Mouse (Mus musculus) left cerebral cortex, adult 2 months (tissue): Measurements from ENCODE around the gene Cfap65. TPM values are rescaled to one million over a fixed set of nuclear protein-coding genes. Genes with fewer than 3 reads are reported as not detected.
A peak's percentile ranks its signal among the peaks of the same experiment; 100 is the strongest.

Experiments used
- DNase-seq, 2 experiments: peaks; one replicate each; pipeline ENCODE4 v3.0.0; 2021 to 2022; ENCODE audit warnings: low spot score in 2 of 2, mixed read lengths in 1 of 2; ENCODE audit errors: extremely low spot score in 1 of 2
- H3K27ac ChIP-seq: fragments of 200-600 bp; 2 replicates; pipeline ENCODE4 v1.8.1; 2022
- H3K4me3 ChIP-seq: fragments of 200-600 bp; 2 replicates; pipeline ENCODE4 v1.8.1; 2022
- CTCF ChIP-seq: fragments of 200-600 bp; IDR thresholded peaks from 2 replicates; pipeline ENCODE4 v1.8.1; 2022; ENCODE audit warnings: antibody characterized with exemption, mild to moderate bottlenecking, moderate library complexity
- intact Hi-C: fragments of 180-260 bp; cut with DNase I; formaldehyde crosslinking; loops from one replicate; pipeline ENCODE4 v1.15.1; 2025
- total RNA-seq, 2 experiments: library from RNA; stranded (reverse); gene quantifications; 2 replicates each; pipeline ENCODE4 v1.2.3; 2021

Gene Cfap65
- total RNA-seq, 2 experiments from 2014 or later = 3.0 to 3.5 TPM

DNA sequence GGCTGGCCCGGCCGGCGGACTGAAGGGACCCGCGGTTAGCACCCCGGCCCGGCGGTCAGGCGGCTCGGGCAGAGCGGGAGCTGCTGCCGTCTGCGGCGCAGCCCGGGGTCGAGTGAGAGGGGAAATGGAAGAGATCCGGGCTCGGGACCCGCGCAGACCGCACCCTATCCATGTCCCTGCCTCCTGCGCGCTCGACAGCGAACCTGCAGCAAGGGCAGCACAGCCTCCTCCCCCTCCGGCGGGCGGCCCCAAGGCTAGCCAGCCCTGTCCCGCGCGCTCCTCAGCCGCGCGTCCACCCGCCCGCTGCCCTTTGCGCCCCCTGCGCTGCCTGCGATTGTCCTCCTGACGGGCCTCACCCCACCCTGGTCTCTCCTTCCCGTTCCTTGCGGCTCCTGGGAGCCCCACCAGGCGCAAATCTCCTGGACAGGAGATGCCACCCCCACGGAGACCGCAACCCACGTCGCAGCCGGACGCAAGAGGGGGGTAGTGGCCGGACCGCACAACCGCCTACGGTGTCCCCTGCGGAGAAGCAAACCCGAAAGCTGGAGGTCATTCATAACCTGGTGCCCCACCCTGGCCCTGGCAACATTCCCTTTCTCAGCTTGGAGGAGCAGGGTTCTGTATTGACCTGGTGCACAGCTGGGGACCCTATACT lies 16.3 kb upstream of the Cfap65 start, which contains the start of gene Ihh:
TSS of gene Ihh (minus strand) at position 117 of the 655 bp plus-strand sequence.
- TF ChIP-seq CTCF = no peak
- H3K27ac ChIP-seq = no peak within 1 kb of the TSS

DNA sequence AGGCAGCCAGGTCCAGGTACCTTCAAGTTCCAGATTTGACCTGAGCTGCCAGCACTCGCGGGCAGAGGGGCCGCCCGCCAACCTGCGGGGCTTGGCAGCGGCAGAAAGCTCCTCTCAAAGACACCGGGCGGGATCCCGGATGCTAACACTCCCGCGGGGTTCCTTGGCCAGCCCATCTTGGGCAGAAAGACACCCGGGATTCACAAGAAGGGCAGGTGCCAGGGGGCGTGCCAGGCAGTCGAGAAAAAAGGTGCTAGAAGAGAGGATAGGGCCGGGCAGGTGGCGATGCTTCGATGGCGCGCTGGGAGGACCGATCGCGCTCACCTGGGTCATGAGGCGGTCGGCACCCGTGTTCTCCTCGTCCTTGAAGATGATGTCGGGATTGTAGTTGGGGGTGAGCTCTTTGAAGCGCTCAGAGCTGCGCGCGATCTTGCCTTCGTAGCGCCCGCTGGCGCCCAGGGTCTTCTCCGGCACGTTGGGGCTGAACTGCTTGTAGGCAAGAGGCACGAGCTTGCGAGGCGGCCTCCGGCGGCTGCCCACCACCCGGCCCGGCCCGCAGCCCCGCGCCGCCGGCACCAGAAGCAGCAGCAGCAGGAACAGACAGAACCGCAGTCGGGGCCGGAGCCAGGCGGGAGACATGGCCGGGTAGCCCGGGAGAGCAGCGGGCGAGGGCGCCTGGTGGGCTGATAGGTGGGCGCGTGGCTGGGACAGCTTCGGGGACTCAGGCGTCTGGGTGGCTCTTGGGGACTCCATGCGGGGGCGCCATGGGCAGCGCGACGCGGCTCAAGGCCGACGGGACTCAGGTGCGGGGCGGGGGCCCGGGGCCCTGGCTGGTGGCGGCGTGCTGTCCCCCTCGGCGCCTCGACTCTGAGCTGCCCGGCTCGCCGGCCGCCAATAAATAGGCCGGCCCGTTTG lies 15.4 kb upstream of the Cfap65 start:
- peak overlapping the region; percentile 4 for H3K4me3 ChIP-seq
- no peak overlapping the region for H3K27ac ChIP-seq
- DNase-seq = no peak
- TF ChIP-seq CTCF = no peak
- intact Hi-C loops = no loop called here

More for the DNA sequence above, 16.3 kb upstream of the Cfap65 start, which contains the start of gene Ihh:
- H3K4me3 ChIP-seq = peak within 1 kb of the TSS; percentile 4
- DNase-seq = no peak
- intact Hi-C loops = no loop called here

DNA sequence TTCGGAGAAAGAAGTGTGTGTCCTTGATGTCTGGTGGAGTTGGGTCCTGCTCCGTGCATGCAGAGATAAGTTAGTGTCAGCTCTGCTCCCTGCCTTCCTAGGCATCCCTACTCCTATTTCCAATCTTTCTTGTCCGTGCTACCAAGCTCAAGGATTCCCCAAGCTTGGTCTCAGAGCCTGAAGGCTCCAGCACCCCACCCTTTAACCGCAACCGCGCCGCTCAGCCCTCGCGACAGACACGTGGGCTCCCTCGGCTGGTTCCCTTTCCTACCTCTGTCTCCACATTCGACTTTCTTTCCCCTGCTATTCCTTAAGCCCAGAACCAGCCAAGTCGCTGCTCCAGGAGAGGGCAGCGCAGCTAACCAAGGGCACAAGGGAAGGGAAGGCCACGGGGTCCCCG lies 14.7 kb upstream of the Cfap65 start:
- Histone ChIP-seq H3K27ac (no peak overlapping the region), H3K4me3 (peak overlapping the region; percentile 4; the same call in 1 of the 2 replicates)
- intact Hi-C loops = no loop called here
- no peak for DNase-seq
- no peak for TF ChIP-seq CTCF

DNA sequence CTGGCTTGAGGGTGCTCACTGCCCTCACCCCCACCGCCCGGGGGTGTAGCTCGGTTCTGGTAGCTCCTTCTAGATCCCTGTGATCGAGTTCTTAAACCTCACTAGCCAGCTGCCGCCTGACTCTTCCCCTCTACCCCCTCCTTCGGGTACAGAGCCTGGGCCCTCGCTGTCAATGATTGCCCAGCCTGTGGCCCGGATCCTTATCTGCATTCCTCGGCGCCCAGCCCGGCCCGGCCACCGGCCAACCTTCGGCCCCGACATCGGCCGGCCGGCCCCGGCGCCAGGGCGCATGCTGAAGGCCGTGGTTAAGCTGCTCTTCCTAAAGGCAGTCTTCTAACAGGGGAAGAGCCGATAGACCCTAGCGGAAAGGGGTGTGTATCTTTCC lies 14.3 kb upstream of the Cfap65 start:
- no peak for DNase-seq
- Histone ChIP-seq H3K27ac (no peak overlapping the region), H3K4me3 (no peak overlapping the region)
- no peak for TF ChIP-seq CTCF
- intact Hi-C loops = loop anchor here (1.0 kb wide), 1 partner anchor 68 kb away; no protein-coding TSS in a partner anchor

DNA sequence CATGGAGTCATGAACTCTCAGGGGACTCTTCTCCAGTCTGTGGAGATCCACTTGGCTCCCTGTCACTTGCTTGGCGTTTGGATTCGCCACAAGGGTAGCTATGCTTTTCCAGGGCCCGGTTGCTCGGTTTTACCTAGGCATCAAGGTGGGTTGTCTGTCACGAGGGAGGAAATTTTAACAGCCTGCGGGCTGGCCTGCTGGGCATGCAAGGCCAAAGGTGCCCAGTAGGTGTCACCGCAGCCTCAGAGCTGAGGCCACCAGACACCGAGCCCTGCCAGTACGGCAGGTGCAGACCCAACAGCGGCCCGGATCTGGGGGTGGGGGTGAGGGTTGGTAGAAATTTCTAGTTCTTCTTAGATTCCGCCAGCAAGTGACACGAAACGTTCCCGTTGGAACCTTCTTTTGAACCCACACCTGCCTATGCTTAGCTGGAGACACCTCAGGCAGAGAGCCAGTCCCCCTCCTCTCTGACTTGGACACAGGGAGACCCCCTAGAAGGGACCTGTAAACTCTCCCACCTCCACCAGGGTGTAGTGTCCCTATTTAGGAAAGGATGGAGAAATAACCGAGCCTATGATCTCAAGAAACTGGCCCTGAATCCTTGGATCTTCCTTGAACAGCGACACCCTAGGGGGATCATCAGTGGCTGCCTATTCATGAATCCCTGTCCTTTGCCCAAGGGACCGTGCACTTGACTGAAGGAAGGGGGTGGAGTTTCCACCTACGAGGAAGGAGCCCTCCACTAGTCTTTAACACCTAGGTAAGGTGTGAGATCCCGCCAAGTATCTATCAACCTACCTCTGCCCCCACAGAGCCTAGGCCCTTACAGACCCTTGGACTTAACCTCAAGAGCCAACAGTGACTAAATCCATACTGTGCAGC lies 13.6 kb upstream of the Cfap65 start:
- no peak overlapping the region for H3K27ac ChIP-seq
- H3K4me3 ChIP-seq = no peak overlapping the region
- intact Hi-C loops = loop anchor here (1.0 kb wide), 1 partner anchor 68 kb away; no protein-coding TSS in a partner anchor
- peak; percentile 45 to 64 for DNase-seq
- peak; percentile 83 for TF ChIP-seq CTCF

DNA sequence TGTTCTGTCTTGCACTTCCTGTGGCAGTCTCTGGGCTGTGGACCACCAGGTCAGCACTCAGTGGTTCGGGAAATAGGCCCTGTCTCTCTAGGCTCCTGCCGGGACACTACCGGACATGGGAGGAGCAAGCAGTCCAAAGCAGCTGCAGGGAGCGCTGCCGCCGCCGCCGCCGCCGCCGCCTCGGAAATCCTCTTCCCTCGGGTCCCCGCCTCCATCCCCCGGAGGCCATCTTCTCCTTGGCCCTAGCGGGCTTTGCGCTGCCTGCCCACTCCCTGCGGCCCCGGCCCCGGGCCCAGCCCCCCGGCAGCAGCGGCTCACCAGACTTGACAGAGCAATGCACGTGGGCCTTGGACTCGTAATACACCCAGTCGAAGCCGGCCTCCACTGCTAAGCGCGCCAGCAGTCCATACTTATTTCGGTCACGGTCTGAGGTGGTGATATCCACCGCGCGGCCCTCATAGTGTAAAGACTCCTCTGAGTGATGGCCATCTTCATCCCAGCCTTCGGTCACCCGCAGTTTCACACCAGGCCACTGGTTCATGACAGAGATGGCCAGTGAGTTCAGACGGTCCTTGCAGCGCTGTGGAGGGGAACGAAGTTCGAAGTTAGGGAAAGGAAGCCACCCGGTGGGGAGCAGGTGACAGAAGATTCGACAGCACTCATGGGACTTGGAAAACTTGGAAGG lies 12.7 kb upstream of the Cfap65 start:
- DNase-seq = no peak
- TF ChIP-seq CTCF = no peak
- Histone ChIP-seq H3K27ac (no peak overlapping the region), H3K4me3 (peak overlapping the region; percentile 37)
- intact Hi-C loops = no loop called here

DNA sequence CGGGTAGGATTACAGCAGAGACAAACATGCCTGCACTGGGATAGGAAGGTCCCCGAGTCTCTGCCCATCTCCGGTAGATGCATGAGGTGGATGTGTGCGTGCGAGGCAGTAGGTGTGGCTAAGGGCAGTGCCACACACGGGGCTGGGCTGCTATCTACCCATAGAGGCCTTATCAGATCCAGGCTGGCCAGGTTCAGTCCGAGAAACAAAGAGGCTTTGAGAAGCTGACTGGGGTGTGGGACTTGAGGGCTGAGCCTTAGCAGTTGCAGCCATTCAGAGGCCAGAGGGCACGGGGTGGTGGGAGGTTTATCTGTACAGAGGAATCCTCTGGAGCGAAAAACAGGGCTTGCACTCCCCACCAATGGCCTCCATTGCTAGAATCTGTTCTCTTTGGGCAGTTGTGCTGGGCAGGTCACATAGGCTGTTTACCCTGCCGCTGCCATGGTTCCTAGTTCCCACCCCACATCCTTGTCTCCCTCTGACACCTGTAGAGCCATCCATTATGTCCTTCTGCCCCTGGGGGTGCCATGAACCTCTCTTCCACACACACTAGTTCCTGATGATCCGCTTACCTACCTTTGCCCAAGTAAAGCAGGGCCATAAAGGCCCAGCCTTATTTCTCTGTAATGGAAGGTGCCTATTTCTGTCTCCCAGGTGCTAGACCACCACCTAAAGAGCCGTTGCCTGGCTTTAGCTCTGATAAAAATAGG lies 6.4 kb upstream of the Cfap65 start:
- DNase-seq = no peak
- TF ChIP-seq CTCF = no peak
- Histone ChIP-seq H3K27ac (no peak overlapping the region), H3K4me3 (no peak overlapping the region)
- intact Hi-C loops = no loop called here

DNA sequence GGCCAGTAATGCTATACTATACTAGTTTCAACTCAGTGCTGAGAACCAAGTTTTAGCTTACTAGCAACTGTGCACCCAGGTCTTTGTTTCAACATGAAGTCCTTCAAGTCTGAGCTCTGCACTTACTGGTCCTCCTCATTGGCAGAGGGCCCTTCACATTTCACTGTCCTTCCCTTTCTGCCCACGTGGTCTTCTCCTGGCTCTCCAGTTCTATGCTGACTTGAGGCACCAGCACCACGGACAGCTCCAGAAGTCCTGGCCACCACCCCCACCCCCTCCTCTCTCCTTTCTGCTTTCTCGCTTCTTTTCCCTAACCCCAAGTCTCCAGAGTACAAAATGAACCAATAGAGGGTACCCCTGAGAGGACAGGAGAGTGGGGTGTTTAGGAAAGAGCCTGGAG lies 4.4 kb upstream of the Cfap65 start:
- no peak for DNase-seq
- TF ChIP-seq CTCF = no peak
- H3K27ac ChIP-seq = no peak overlapping the region
- no peak overlapping the region for H3K4me3 ChIP-seq
- intact Hi-C loops = no loop called here

DNA sequence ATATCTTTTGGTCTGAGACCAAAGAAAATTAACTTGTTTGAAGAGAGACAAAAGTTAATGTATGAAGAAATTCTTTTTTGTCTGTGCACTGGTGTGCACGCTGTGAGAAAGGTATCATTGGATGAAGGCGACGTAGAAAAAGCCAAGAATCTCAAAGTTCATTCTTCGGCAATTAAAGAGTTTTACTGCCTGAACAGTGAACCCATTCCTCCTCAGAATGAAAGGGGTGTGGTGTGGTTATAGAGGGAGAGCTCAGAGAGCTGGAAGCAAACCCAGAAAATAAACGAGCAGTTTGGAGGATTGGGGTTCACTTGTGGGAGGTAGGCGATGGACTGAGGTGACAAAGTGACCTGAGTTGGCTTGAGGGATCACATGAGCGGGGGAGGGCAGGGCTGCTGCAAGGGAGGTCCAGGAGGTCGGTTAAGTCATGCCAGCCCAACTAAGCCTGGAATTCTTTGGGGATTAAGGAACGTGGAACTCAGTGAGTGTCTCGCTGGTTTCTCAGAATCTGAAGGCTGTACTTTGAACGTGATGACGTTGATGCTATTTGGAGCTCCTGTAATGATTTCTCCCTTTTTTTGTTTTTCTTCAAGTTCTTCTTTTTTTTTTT lies 927 bp upstream of the Cfap65 start:
- intact Hi-C loops = no loop called here
- DNase-seq = no peak
- Histone ChIP-seq H3K4me3 (no peak overlapping the region), H3K27ac (no peak overlapping the region)
- no peak for TF ChIP-seq CTCF
